Mouse (Mus musculus) limb, embryonic 14.5 days (tissue): ENCODE data around the gene Rbm47. TPM values are rescaled to one million over a fixed set of nuclear protein-coding genes. Genes with fewer than 3 reads are reported as not detected.

Source experiments
- ATAC-seq: fragments of 200-750 bp; cut with Nextera tagmentation; 2 replicates; pipeline ENCODE4 v1.8.0; 2017; ENCODE audit warnings: low read depth, moderate number of reproducible peaks, moderate TSS enrichment; ENCODE audit not compliant: low FRiP score
- DNase-seq: peaks from one replicate; pipeline ENCODE4 v3.0.0-alpha.2; 2015; ENCODE audit warnings: low spot score
- H3K27ac ChIP-seq: fragments of 300-500 bp; sonication (generic); replicated peaks from 2 replicates; pipeline ENCODE4 v1.5.1; 2014; ENCODE audit warnings: low read depth, mild to moderate bottlenecking, low read length, moderate library complexity, mixed read lengths
- H3K27me3 ChIP-seq: fragments of 300-500 bp; sonication (generic); 2 replicates; pipeline ENCODE4 v1.6.1; 2014; ENCODE audit warnings: low read length, mixed read lengths; ENCODE audit not compliant: control insufficient read depth, insufficient read depth
- H3K36me3 ChIP-seq: fragments of 300-500 bp; sonication (generic); 2 replicates; pipeline ENCODE4 v1.6.1; 2014; ENCODE audit warnings: mild to moderate bottlenecking, low read length, moderate library complexity, mixed read lengths; ENCODE audit not compliant: control insufficient read depth, insufficient read depth
- H3K4me1 ChIP-seq: fragments of 300-500 bp; sonication (generic); 2 replicates; pipeline ENCODE4 v1.6.1; 2014; ENCODE audit warnings: antibody characterized with exemption, low read length, mixed read lengths; ENCODE audit not compliant: control insufficient read depth, insufficient read depth
- H3K4me2 ChIP-seq: fragments of 300-500 bp; sonication (generic); replicated peaks from 2 replicates; pipeline ENCODE4 v1.6.1; 2014; ENCODE audit warnings: low read depth, mild to moderate bottlenecking, low read length, moderate library complexity; ENCODE audit not compliant: severe bottlenecking
- H3K4me3 ChIP-seq: fragments of 300-500 bp; sonication (generic); replicated peaks from 2 replicates; pipeline ENCODE4 v1.5.1; 2014; ENCODE audit warnings: low read length
- H3K9ac ChIP-seq: fragments of 300-500 bp; sonication (generic); 2 replicates; pipeline ENCODE4 v1.6.1; 2014; ENCODE audit warnings: mild to moderate bottlenecking, low read depth, low read length, moderate library complexity; ENCODE audit not compliant: severe bottlenecking
- H3K9me3 ChIP-seq: fragments of 300-500 bp; sonication (generic); 2 replicates; pipeline ENCODE4 v1.6.1; 2016; ENCODE audit warnings: low read length; ENCODE audit not compliant: control insufficient read depth
- POLR2A ChIP-seq: fragments of 200-500 bp; IDR thresholded peaks from 2 replicates; pipeline ENCODE4 v1.8.0; 2012; ENCODE audit warnings: inconsistent platforms, mild to moderate bottlenecking, moderate library complexity, borderline replicate concordance; ENCODE audit not compliant: insufficient read depth, insufficient read length; ENCODE audit errors: extremely low read depth
- WGBS: fragments of 180-500 bp; shearing (Covaris S2); extraction: QIAGEN DNeasy Blood & Tissue Kit; methylation state at CpG from one replicate; pipeline ENCODE4 v1.1.7; 2014; 5-methylcytosine and 5-hydroxymethylcytosine counted together
- polyA plus RNA-seq, 2 experiments: library from polyadenylated mRNA; depleted of rRNA in 1 of 2; stranded (reverse) in 1 of 2; unstranded in 1 of 2; fragments of >200 nt; fragmentation: Nextera tagmentation in 1 of 2; extraction: Ambion mirVana in 1 of 2; gene quantifications; 2 replicates each; pipeline versions ENCODE4 v1.2.1 to v1.2.3; 2012 to 2014

Gene Rbm47
- polyA plus RNA-seq, 2 experiments, result 2.5 to 5.2 TPM

- 82% methylated on average over 5 of the region's 5 CpGs for WGBS
- no peaks in the 10 kb centered on the region for H3K9me3 ChIP-seq
- H3K36me3 ChIP-seq, result no peaks in the 10 kb centered on the region
- no peak overlapping the region for H3K9ac ChIP-seq
- no peak for TF ChIP-seq POLR2A
- H3K27me3 ChIP-seq, result no peaks in the 10 kb centered on the region
- ATAC-seq (no peak), DNase-seq (no peak)
- H3K4me2 ChIP-seq, result no peak overlapping the region
- no peaks in the 10 kb centered on the region for H3K4me1 ChIP-seq
- H3K27ac ChIP-seq, result no peak overlapping the region
- H3K4me3 ChIP-seq, result no peak overlapping the region
These were observed 69.5 kb downstream of the Rbm47 start for GRCm38 (mm10) chr5:66103386-66103785.

- H3K27me3 ChIP-seq, result no peaks in the 10 kb centered on the region
- no peak overlapping the region for H3K4me3 ChIP-seq
- 81% methylated on average over 3 of the region's 3 CpGs for whole genome bisulfite sequencing
- DNase-seq (no peak), ATAC-seq (no peak)
- no peak for TF ChIP-seq POLR2A
- no peaks in the 10 kb centered on the region for H3K9me3 ChIP-seq
- no peaks in the 10 kb centered on the region for H3K36me3 ChIP-seq
- H3K4me1 ChIP-seq, result no peaks in the 10 kb centered on the region
- no peak overlapping the region for H3K27ac ChIP-seq
- H3K4me2 ChIP-seq, result no peak overlapping the region
- H3K9ac ChIP-seq, result no peak overlapping the region
These were observed 70.1 kb downstream of the Rbm47 start for GRCm38 (mm10) chr5:66102821-66103220.

DNA sequence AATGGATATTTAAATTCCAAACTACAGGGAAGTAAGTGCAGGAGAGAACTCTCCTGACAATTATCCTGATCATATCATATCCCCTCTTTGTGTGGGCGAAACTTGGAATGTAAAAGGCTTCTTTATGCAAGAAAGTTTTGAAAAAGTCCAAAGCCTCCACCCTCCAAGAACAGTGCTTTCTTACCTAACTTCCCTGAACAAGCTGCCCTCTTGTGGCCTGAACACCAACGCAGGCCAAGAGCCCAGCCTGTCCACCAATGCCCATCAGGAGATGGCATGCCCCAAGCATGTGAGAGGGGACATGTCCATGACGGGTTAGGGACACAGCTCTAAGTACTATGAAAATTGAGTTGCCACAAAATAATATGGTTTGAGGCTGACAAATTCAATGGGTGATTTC is 71.3 kb downstream of the Rbm47 start:
- Histone ChIP-seq H3K27me3 (no peaks in the 10 kb centered on the region), H3K4me2 (no peak overlapping the region), H3K9ac (no peak overlapping the region), H3K4me3 (no peak overlapping the region), H3K36me3 (no peaks in the 10 kb centered on the region), H3K9me3 (no peaks in the 10 kb centered on the region), H3K4me1 (no peaks in the 10 kb centered on the region), H3K27ac (0 out of 2 replicates have a peak overlapping the region, but pooled peaks have one; percentile 13)
- DNase-seq (no peak), ATAC-seq (no peak)
- 82% methylated on average over 3 of the region's 3 CpGs for WGBS
- no peak for TF ChIP-seq POLR2A

DNA sequence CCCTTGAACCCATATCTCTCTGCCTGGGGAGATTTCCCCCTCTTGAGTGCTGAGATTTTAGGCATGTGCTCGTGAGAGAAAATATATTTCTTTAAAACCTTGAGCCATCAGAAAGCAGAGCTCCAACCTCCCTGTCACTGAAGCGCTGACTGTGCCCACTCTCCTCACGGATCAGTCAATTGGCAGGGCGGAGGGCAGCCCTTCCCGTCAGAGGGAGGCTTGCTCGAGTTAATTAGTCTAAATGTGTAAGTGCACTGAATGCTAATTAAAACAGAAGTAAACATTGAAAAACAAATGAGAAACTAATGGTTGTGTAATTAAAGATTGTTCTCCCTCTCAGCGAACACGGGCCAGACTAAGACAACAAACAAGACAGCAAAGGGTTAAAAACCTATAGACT is 72.6 kb downstream of the Rbm47 start:
- H3K27me3 ChIP-seq, result no peaks in the 10 kb centered on the region
- no peak overlapping the region for H3K9ac ChIP-seq
- H3K9me3 ChIP-seq, result no peaks in the 10 kb centered on the region
- no peak overlapping the region for H3K27ac ChIP-seq
- no peak overlapping the region for H3K4me3 ChIP-seq
- H3K4me2 ChIP-seq, result no peak overlapping the region
- ATAC-seq (no peak), DNase-seq (no peak)
- H3K4me1 ChIP-seq, result no peaks in the 10 kb centered on the region
- H3K36me3 ChIP-seq, result no peaks in the 10 kb centered on the region
- 77% methylated on average over 8 of the region's 8 CpGs for WGBS
- no peak for TF ChIP-seq POLR2A

GRCm38 (mm10) chr5:66098094-66098871 is 74.6 kb downstream of the Rbm47 start:
- Histone ChIP-seq H3K27ac (no peak overlapping the region), H3K4me2 (no peak overlapping the region), H3K9ac (no peak overlapping the region), H3K36me3 (no peaks in the 10 kb centered on the region), H3K4me1 (no peaks in the 10 kb centered on the region), H3K27me3 (no peaks in the 10 kb centered on the region), H3K4me3 (no peak overlapping the region), H3K9me3 (no peaks in the 10 kb centered on the region)
- WGBS, result 33% methylated on average over 7 of the region's 7 CpGs
- ATAC-seq, result no peak
- no peak for DNase-seq
- no peak for TF ChIP-seq POLR2A

GRCm38 (mm10) chr5:66096081-66096480 is 76.8 kb downstream of the Rbm47 start:
- no peak for DNase-seq
- no peaks in the 10 kb centered on the region for H3K36me3 ChIP-seq
- no peaks in the 10 kb centered on the region for H3K4me1 ChIP-seq
- no peak for TF ChIP-seq POLR2A
- H3K27ac ChIP-seq, result no peak overlapping the region
- ATAC-seq, result no peak
- H3K9ac ChIP-seq, result no peak overlapping the region
- H3K27me3 ChIP-seq, result no peaks in the 10 kb centered on the region
- 89% methylated on average over 6 of the region's 6 CpGs for WGBS
- H3K4me2 ChIP-seq, result no peak overlapping the region
- no peaks in the 10 kb centered on the region for H3K9me3 ChIP-seq
- no peak overlapping the region for H3K4me3 ChIP-seq
